Mouse (Mus musculus): ENCODE results near the gene Nop14. TPM values are rescaled to one million over a fixed set of nuclear protein-coding genes. Genes with fewer than 3 reads are reported as not detected.

The Nop14 gene
- 1 to 10 TPM; 9.1 to 9.3 TPM for total RNA-seq (2021)

GRCm38 (mm10) chr5:34659686-34660590 lies at the start of gene Nop14, which contains the start of gene Grk4:
Gene Nop14 (minus strand): TSS chr5:34660148.
Gene Grk4 (plus strand): TSS chr5:34660379.
- intact Hi-C loops (cut with DNase I) = loop anchor here (5.0 to 10.0 kb wide), 4 partner anchors 102 to 878 kb away; partner anchors contain the start of genes Hgfac, Htt and Letm1
- peak; percentile 99 for DNase-seq (ENCODE audit: low spot score)

GRCm38 (mm10) chr5:34708436-34708835 lies 48.5 kb upstream of the Nop14 start:
- intact Hi-C loops (cut with DNase I) = no loop called here
- no peak for DNase-seq (ENCODE audit: low spot score)

- intact Hi-C loops (cut with DNase I) = no loop called here
- no peak for DNase-seq (ENCODE audit: low spot score)
These were observed 35.6 kb upstream of the Nop14 start for GRCm38 (mm10) chr5:34695521-34695920.

- DNase-seq (ENCODE audit: low spot score) = no peak
These were observed 32.8 kb upstream of the Nop14 start for GRCm38 (mm10) chr5:34692782-34693181.

GRCm38 (mm10) chr5:34689868-34690267 lies 29.9 kb upstream of the Nop14 start:
- DNase-seq (ENCODE audit: low spot score) = no peak
- intact Hi-C loops (cut with DNase I) = no loop called here

More at GRCm38 (mm10) chr5:34692782-34693181, 32.8 kb upstream of the Nop14 start:
- intact Hi-C loops (cut with DNase I) = no loop called here

- no peak for DNase-seq (ENCODE audit: low spot score)
- intact Hi-C loops (cut with DNase I) = no loop called here
These were observed 10.3 kb upstream of the Nop14 start for GRCm38 (mm10) chr5:34670280-34670679.

GRCm38 (mm10) chr5:34669493-34669892 lies 9.5 kb upstream of the Nop14 start:
- DNase-seq (ENCODE audit: low spot score) = no peak
- intact Hi-C loops (cut with DNase I) = loop anchor here (10.0 kb wide), 1 partner anchor 375 kb away; the partner anchor contains the start of gene Hgfac

- intact Hi-C loops (cut with DNase I) = loop anchor here (5.0 to 10.0 kb wide), 2 partner anchors 99 to 382 kb away; partner anchors contain the start of genes Hgfac and Htt
- DNase-seq (ENCODE audit: low spot score) = no peak
These were observed 3.3 kb upstream of the Nop14 start for GRCm38 (mm10) chr5:34663231-34663630.

GRCm38 (mm10) chr5:34661909-34662308 lies 2.0 kb upstream of the Nop14 start:
- intact Hi-C loops (cut with DNase I) = loop anchor here (5.0 to 10.0 kb wide), 2 partner anchors 100 to 383 kb away; partner anchors contain the start of genes Hgfac and Htt
- DNase-seq (ENCODE audit: low spot score) = no peak

- intact Hi-C loops (cut with DNase I) = loop anchor here (5.0 to 10.0 kb wide), 2 partner anchors 102 to 384 kb away; partner anchors contain the start of genes Hgfac and Htt
- no peak for DNase-seq (ENCODE audit: low spot score)
These were observed 713 bp upstream of the Nop14 start for GRCm38 (mm10) chr5:34660591-34661130.

GRCm38 (mm10) chr5:34657556-34657955 lies 2.4 kb downstream of the Nop14 start:
- no peak for DNase-seq (ENCODE audit: low spot score)
- intact Hi-C loops (cut with DNase I) = loop anchor here (5.0 kb wide), 2 partner anchors 285 to 875 kb away; partner anchors contain the start of gene Letm1

GRCm38 (mm10) chr5:34654881-34655280 lies 5.1 kb downstream of the Nop14 start:
- no peak for DNase-seq (ENCODE audit: low spot score)
- intact Hi-C loops (cut with DNase I) = loop anchor here (5.0 kb wide), 2 partner anchors 283 to 873 kb away; partner anchors contain the start of gene Letm1

GRCm38 (mm10) chr5:34652961-34653360 lies 7.0 kb downstream of the Nop14 start:
- no peak for DNase-seq (ENCODE audit: low spot score)
- intact Hi-C loops (cut with DNase I) = no loop called here

- intact Hi-C loops (cut with DNase I) = loop anchor here (5.0 kb wide), 1 partner anchor 435 kb away; no protein-coding TSS in a partner anchor
- no peak for DNase-seq (ENCODE audit: low spot score)
These were observed 12.4 kb downstream of the Nop14 start for GRCm38 (mm10) chr5:34647581-34647980.

- DNase-seq (ENCODE audit: low spot score) = no peak
- intact Hi-C loops (cut with DNase I) = loop anchor here (2.0 kb wide), 1 partner anchor 96 kb away; no protein-coding TSS in a partner anchor
These were observed 17.0 kb downstream of the Nop14 start for GRCm38 (mm10) chr5:34642932-34643331.

- DNase-seq (ENCODE audit: low spot score) = no peak
These were observed 18.0 kb downstream of the Nop14 start for GRCm38 (mm10) chr5:34641991-34642390.

GRCm38 (mm10) chr5:34637591-34638156 lies 22.3 kb downstream of the Nop14 start:
- DNase-seq (ENCODE audit: low spot score) = no peak
- intact Hi-C loops (cut with DNase I) = loop anchor here (2.0 kb wide), 1 partner anchor 119 kb away; no protein-coding TSS in a partner anchor

More at GRCm38 (mm10) chr5:34641991-34642390, 18.0 kb downstream of the Nop14 start:
- intact Hi-C loops (cut with DNase I) = loop anchor here (2.0 kb wide), 1 partner anchor 95 kb away; no protein-coding TSS in a partner anchor

GRCm38 (mm10) chr5:34636481-34637287 lies 23.3 kb downstream of the Nop14 start, which contains the start of gene Mfsd10:
Gene Mfsd10 (minus strand): TSS chr5:34637212.
- peak; percentile 67 for DNase-seq (ENCODE audit: low spot score)
- intact Hi-C loops (cut with DNase I) = loop anchor here (2.0 kb wide), 1 partner anchor 118 kb away; no protein-coding TSS in a partner anchor

All from heart, postnatal 25 days (tissue).